Mouse (Mus musculus): ENCODE measurements around the gene Olfr741.

DNA sequence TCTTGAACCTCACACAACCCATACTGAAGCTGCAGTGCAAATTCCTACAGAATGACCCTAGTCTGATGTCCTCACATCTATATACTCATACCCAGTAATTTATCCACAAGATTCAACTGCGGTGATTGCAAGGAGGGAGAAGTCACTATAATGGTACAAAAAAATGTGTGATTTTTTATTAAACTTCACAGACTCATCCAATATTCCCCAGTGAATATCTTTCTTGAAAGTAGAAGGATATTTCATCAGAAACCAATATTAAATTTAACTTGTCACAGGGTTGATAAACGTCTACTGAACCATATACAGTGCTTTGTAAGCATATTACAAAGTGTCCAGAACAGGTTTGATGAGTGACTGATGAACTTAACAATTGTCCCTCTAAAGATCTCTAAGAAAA is at the start of gene Olfr741:
- TF ChIP-seq CTCF (IDR thresholded peaks at IDR 0.05; ENCODE audit: control insufficient read depth, insufficient read depth, insufficient read length) (no peak), MAX (IDR thresholded peaks at IDR 0.05) (no peak), FOSL1 (IDR thresholded peaks at IDR 0.05; ENCODE audit: insufficient read depth, low read length, poor library complexity, severe bottlenecking) (no peak)
